Mouse (Mus musculus) spleen, adult 2 months (tissue): Measurements from ENCODE around the gene Ndel1. TPM values are rescaled to one million over a fixed set of nuclear protein-coding genes. Genes with fewer than 3 reads are reported as not detected.

ENCODE experiments used
- DNase-seq, 2 experiments: peaks; one replicate each; pipeline versions ENCODE4 v3.0.0 to v3.0.0-alpha.2; 2012 to 2021; ENCODE audit warnings: low spot score in 2 of 2, low read depth in 1 of 2
- H3K27ac ChIP-seq: fragments of 200-500 bp; 2 replicates; pipeline ENCODE4 v1.5.1; 2012; ENCODE audit warnings: low read length, inconsistent platforms; ENCODE audit not compliant: insufficient read depth
- H3K27me3 ChIP-seq: fragments of 200-500 bp; 2 replicates; pipeline ENCODE4 v1.6.1; 2012; ENCODE audit warnings: mild to moderate bottlenecking, moderate library complexity, low read length, inconsistent platforms; ENCODE audit not compliant: control insufficient read depth, insufficient read depth
- H3K36me3 ChIP-seq: fragments of 200-500 bp; 2 replicates; pipeline ENCODE4 v1.6.1; 2012; ENCODE audit warnings: mild to moderate bottlenecking, low read length, inconsistent platforms; ENCODE audit not compliant: control insufficient read depth, insufficient read depth
- H3K4me1 ChIP-seq: fragments of 200-500 bp; 2 replicates; pipeline ENCODE4 v1.6.1; 2011; ENCODE audit warnings: inconsistent platforms; ENCODE audit not compliant: control insufficient read depth, insufficient read depth, insufficient read length
- H3K4me3 ChIP-seq: fragments of 200-500 bp; 2 replicates; pipeline ENCODE4 v1.5.1; 2011; ENCODE audit warnings: mild to moderate bottlenecking, inconsistent platforms; ENCODE audit not compliant: insufficient read depth, insufficient read length; ENCODE audit errors: extremely low read depth
- CTCF ChIP-seq: fragments of 200-500 bp; IDR thresholded peaks from 2 replicates; pipeline ENCODE4 v1.5.1; 2011; ENCODE audit warnings: mild to moderate bottlenecking, inconsistent platforms; ENCODE audit not compliant: insufficient read depth, insufficient read length, insufficient replicate concordance; ENCODE audit errors: extremely low read depth
- POLR2A ChIP-seq: fragments of 200-500 bp; IDR thresholded peaks from 2 replicates; pipeline ENCODE4 v1.6.1; 2011; ENCODE audit warnings: low read depth, low read length, inconsistent platforms
- WGBS: fragments of 180-500 bp; shearing (Covaris S2); methylation state at CpG from one replicate; pipeline ENCODE4 v1.1.7; 2018; 5-methylcytosine and 5-hydroxymethylcytosine counted together
- polyA plus RNA-seq: library from polyadenylated mRNA; depleted of rRNA; stranded (reverse); fragments of >200 nt; gene quantifications from 2 replicates; pipeline ENCODE4 v1.2.3, GENCODE M21; 2012

The Ndel1 gene
- polyA plus RNA-seq, 1 experiment = 23.0 TPM

GRCm38 (mm10) chr11:68905138-68905531 lies 33.5 kb upstream of the Ndel1 start:
- no peak overlapping the region for H3K4me3 ChIP-seq
- no peaks in the 10 kb centered on the region for H3K27me3 ChIP-seq
- no peak for DNase-seq
- no peak for TF ChIP-seq CTCF
- TF ChIP-seq POLR2A = no peak
- peaks cover 33% of the 10 kb centered on the region for H3K36me3 ChIP-seq
- peaks cover 7% of the 10 kb centered on the region; the same call in 1 of the 2 replicates for H3K4me1 ChIP-seq
- 88% methylated on average over 3 of the region's 3 CpGs for WGBS
- no peak overlapping the region for H3K27ac ChIP-seq

DNA sequence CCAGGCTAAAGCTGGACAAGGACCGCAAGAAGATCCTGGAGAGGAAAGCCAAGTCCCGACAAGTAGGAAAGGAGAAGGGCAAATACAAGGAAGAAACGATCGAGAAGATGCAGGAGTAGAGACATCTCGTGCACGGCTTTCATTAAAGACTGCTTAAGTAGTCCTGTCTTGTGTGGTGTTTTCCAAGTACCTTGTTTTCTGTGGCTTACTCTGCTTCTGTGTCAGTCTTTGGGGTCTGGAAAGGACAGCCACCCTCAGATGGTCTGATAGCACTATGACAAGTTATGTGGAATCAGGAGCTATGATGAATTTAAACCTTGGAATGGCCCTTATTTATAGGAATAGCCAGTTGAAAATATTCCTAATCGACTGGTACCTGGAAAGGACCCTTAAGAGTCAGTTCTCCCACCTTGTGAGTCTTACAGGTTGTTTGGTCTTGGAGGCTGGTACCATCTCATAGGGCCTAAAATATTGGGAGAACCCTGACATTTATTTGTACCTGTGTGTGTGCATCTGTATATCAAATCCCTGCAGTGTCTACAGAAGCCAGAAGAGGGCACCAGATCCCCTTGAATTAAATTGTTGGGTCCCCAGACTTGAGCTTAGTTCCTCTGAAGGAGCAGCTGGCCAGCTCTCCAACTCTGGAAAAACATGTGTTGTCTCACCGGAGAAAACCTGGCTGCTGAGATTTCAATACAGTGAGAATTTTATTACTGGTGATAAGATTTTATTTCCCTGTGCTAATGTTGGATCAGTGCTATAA lies 32.9 kb upstream of the Ndel1 start:
- no peak for TF ChIP-seq POLR2A
- peak; percentile 10; the same call in 1 of the 2 replicates for TF ChIP-seq CTCF
- DNase-seq = peak; percentile 36 to 63
- Histone ChIP-seq H3K4me1 (peaks cover 7% of the 10 kb centered on the region; the same call in 1 of the 2 replicates), H3K27ac (no peak overlapping the region), H3K36me3 (peaks cover 33% of the 10 kb centered on the region), H3K4me3 (no peak overlapping the region), H3K27me3 (no peaks in the 10 kb centered on the region)
- 82% methylated on average over 8 of the region's 8 CpGs for WGBS

GRCm38 (mm10) chr11:68903775-68904174 lies 32.1 kb upstream of the Ndel1 start:
- no peak for TF ChIP-seq CTCF
- no peak for TF ChIP-seq POLR2A
- Histone ChIP-seq H3K27me3 (no peaks in the 10 kb centered on the region), H3K4me3 (no peak overlapping the region), H3K27ac (no peak overlapping the region), H3K4me1 (peaks cover 7% of the 10 kb centered on the region; the same call in 1 of the 2 replicates), H3K36me3 (peaks cover 33% of the 10 kb centered on the region)
- WGBS = 85% methylated on average over 2 of the region's 2 CpGs
- no peak for DNase-seq

DNA sequence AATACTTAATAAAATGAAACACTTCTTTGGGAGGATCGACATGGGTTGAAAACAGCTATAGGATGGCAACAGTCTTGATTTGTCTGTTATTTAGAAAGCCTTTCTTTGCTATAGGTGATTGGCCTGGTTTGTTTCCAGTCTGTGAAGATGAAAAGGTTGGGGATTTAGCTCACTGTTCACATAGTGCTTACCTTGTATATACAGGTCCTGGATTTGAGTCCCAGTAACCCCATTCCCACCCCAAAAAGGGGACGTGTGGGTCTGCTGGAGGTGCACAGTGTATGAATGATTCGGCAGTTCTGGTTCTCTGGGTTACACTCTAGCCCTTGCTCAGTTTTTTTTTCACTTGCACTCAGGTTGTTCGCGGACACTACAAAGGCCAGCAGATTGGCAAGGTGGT lies 31.2 kb upstream of the Ndel1 start:
- DNase-seq = no peak
- Histone ChIP-seq H3K36me3 (peaks cover 33% of the 10 kb centered on the region), H3K4me3 (no peak overlapping the region), H3K4me1 (peaks cover 7% of the 10 kb centered on the region; the same call in 1 of the 2 replicates), H3K27me3 (0 out of 2 replicates have a peak, but pooled peaks cover 2% of the 10 kb centered on the region), H3K27ac (no peak overlapping the region)
- TF ChIP-seq CTCF = no peak
- WGBS = 74% methylated on average over 5 of the region's 5 CpGs

DNA sequence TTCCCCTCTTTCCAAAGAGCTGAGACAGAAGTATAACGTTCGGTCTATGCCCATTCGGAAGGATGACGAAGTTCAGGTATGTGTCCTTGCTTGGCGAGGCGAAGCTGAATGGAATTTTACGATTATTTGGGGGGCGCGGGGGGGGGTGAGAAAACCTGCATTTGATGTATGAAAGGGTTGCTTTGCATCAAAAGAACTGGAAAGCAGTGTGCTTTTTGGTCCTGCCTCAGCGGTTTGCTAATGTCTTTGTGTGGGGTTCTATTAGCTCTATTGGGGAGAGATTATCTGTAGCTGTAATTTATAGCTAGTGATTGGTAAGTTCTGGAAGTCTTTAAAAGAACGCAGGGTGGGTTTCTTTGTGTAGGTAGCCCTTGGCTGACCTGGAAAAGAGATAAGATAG lies 30.7 kb upstream of the Ndel1 start:
- Histone ChIP-seq H3K27me3 (0 out of 2 replicates have a peak, but pooled peaks cover 2% of the 10 kb centered on the region), H3K27ac (no peak overlapping the region), H3K4me3 (peak overlapping the region; percentile 37; the same call in 1 of the 2 replicates), H3K4me1 (peaks cover 7% of the 10 kb centered on the region; the same call in 1 of the 2 replicates), H3K36me3 (peaks cover 33% of the 10 kb centered on the region)
- no peak for DNase-seq
- no peak for TF ChIP-seq CTCF
- TF ChIP-seq POLR2A = no peak
- WGBS = 8% methylated on average over 11 of the region's 11 CpGs

GRCm38 (mm10) chr11:68902047-68902364 lies 30.3 kb upstream of the Ndel1 start:
- DNase-seq = no peak
- 3% methylated on average over 10 of the region's 10 CpGs for WGBS
- 0 out of 2 replicates have a peak, but pooled peaks cover 2% of the 10 kb centered on the region for H3K27me3 ChIP-seq
- peak overlapping the region; percentile 89 for H3K4me3 ChIP-seq
- H3K27ac ChIP-seq = no peak overlapping the region
- peaks cover 7% of the 10 kb centered on the region; the same call in 1 of the 2 replicates for H3K4me1 ChIP-seq
- H3K36me3 ChIP-seq = peaks cover 32% of the 10 kb centered on the region
- no peak for TF ChIP-seq POLR2A
- no peak for TF ChIP-seq CTCF

GRCm38 (mm10) chr11:68901351-68902046 lies 29.8 kb upstream of the Ndel1 start, which contains the start of gene Rpl26:
Gene Rpl26, plus strand, starts transcription at chr11:68901583.
- peaks cover 7% of the 10 kb centered on the region; the same call in 1 of the 2 replicates for H3K4me1 ChIP-seq
- H3K36me3 ChIP-seq = peaks cover 29% of the 10 kb centered on the region
- DNase-seq = peak; percentile 97 to 99
- H3K27ac ChIP-seq = peak within 1 kb of the TSS; percentile 87
- under 1% methylated on average over 52 of the region's 52 CpGs for WGBS
- peak within 1 kb of the TSS; percentile 89 for H3K4me3 ChIP-seq
- peak; percentile 94 for TF ChIP-seq POLR2A
- peak; percentile 96 for TF ChIP-seq CTCF
- H3K27me3 ChIP-seq = 0 out of 2 replicates have a peak, but pooled peaks cover 2% of the 10 kb centered on the region
